Mouse (Mus musculus) liver, embryonic 11.5 days (tissue): ENCODE results near the gene Tekt3. TPM values are rescaled to one million over a fixed set of nuclear protein-coding genes. Genes with fewer than 3 reads are reported as not detected.

Experiments used
- ATAC-seq: fragments of 200-750 bp; cut with Nextera tagmentation; replicated peaks from 2 replicates; pipeline ENCODE4 v1.8.0; 2017; ENCODE audit warnings: moderate number of reproducible peaks, mild to moderate bottlenecking, moderate TSS enrichment, moderate library complexity; ENCODE audit not compliant: low FRiP score
- DNase-seq: peaks from one replicate; pipeline ENCODE4 v3.0.0-alpha.2; 2017; ENCODE audit warnings: low spot score
- H3K27ac ChIP-seq: fragments of 300-500 bp; sonication (generic); 2 replicates; pipeline ENCODE4 v1.5.1; 2014; ENCODE audit warnings: mild to moderate bottlenecking, low read depth, low read length, control low read depth
- H3K27me3 ChIP-seq: fragments of 300-500 bp; sonication (generic); replicated peaks from 2 replicates; pipeline ENCODE4 v1.6.1; 2014; ENCODE audit warnings: low read length, mixed read lengths; ENCODE audit not compliant: control insufficient read depth, insufficient read depth
- H3K36me3 ChIP-seq: fragments of 300-500 bp; sonication (generic); 2 replicates; pipeline ENCODE4 v1.6.1; 2014; ENCODE audit warnings: mild to moderate bottlenecking, low read length, moderate library complexity, mixed read lengths; ENCODE audit not compliant: control insufficient read depth, insufficient read depth
- H3K4me1 ChIP-seq: fragments of 300-500 bp; sonication (generic); replicated peaks from 2 replicates; pipeline ENCODE4 v1.6.1; 2014; ENCODE audit warnings: low read length, mixed read lengths; ENCODE audit not compliant: control insufficient read depth, insufficient read depth
- H3K4me2 ChIP-seq: fragments of 300-500 bp; sonication (generic); 2 replicates; pipeline ENCODE4 v1.6.1; 2014; ENCODE audit warnings: mild to moderate bottlenecking, control low read depth, moderate library complexity
- H3K4me3 ChIP-seq: fragments of 300-500 bp; sonication (generic); 2 replicates; pipeline ENCODE4 v1.5.1; 2014; ENCODE audit warnings: low read depth, low read length, control low read depth
- H3K9ac ChIP-seq: fragments of 300-500 bp; sonication (generic); 2 replicates; pipeline ENCODE4 v1.6.1; 2014; ENCODE audit warnings: low read depth, low read length, control low read depth
- H3K9me3 ChIP-seq: fragments of 300-500 bp; sonication (generic); 2 replicates; pipeline ENCODE4 v1.6.1; 2016; ENCODE audit warnings: low read length, inconsistent platforms, mixed read lengths; ENCODE audit not compliant: control insufficient read depth
- WGBS: fragments of 180-500 bp; shearing (Covaris S2); extraction: QIAGEN DNeasy Blood & Tissue Kit; methylation state at CpG from one replicate; pipeline ENCODE4 v1.1.7; 2014; 5-methylcytosine and 5-hydroxymethylcytosine counted together
- polyA plus RNA-seq: library from polyadenylated mRNA; unstranded; fragments of >200 nt; fragmentation: Nextera tagmentation; extraction: Ambion mirVana; gene quantifications from 2 replicates; pipeline ENCODE4 v1.2.1, GENCODE M21; 2014

Tekt3 gene
- polyA plus RNA-seq, 1 experiment from 2014 or later = not detected

DNA sequence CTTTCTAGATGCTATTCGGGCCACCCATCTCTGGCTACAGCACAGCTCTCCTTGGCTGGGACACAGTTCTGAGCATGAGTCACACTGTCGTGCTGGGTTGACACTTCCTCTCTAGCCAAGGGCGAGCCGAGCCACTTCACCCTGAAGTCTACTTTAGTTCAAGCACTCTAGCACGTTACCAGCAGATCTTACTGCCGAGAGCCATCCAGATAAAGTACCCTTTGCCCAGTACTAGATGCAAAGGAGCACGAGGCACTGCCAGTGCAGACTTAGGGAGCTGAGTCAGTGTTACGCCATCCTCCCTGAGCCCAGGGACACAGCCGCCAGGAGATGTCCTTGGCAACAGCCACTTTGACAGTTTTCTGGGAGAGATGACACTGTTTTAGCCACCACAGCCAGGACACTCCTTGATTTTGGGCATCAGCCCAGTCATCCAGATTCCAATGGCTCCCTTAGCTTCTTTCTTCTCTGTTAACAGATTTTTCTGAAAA, 34.8 kb upstream of the Tekt3 start:
- no peak for DNase-seq

DNA sequence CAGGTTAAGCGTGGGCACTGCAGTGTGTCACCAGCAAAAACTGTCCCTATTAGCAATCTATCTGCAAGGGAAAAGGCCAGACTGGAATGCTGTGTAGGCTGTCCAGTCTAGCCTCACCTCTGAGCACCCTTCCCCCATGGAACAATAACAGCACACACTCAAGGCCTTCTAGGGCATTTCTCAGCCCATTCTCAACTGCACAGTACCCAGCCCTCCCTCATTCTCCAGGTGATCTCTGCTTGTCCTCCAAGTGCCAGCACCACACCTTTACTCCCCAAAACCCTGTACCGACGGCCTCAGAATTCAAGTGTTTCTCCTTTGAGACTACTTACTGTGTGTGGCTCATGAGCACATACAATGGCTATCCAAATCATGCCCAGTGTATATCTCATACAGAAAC, 33.3 kb upstream of the Tekt3 start:
- Histone ChIP-seq H3K9me3 (no peaks in the 10 kb centered on the region), H3K9ac (no peak overlapping the region), H3K4me1 (no peaks in the 10 kb centered on the region; the same call in 1 of the 2 replicates), H3K4me2 (no peak overlapping the region), H3K36me3 (no peaks in the 10 kb centered on the region), H3K27me3 (no peaks in the 10 kb centered on the region), H3K4me3 (no peak overlapping the region), H3K27ac (no peak overlapping the region)
- no peak for ATAC-seq
- 82% methylated on average over 3 of the region's 3 CpGs for WGBS
- DNase-seq = no peak

More for the DNA sequence above, 34.8 kb upstream of the Tekt3 start:
- Histone ChIP-seq H3K9ac (no peak overlapping the region), H3K36me3 (no peaks in the 10 kb centered on the region), H3K27me3 (no peaks in the 10 kb centered on the region), H3K9me3 (no peaks in the 10 kb centered on the region), H3K4me1 (no peaks in the 10 kb centered on the region; the same call in 1 of the 2 replicates), H3K27ac (no peak overlapping the region), H3K4me3 (no peak overlapping the region), H3K4me2 (no peak overlapping the region)
- 52% methylated on average over 9 of the region's 9 CpGs for WGBS
- ATAC-seq = no peak

DNA sequence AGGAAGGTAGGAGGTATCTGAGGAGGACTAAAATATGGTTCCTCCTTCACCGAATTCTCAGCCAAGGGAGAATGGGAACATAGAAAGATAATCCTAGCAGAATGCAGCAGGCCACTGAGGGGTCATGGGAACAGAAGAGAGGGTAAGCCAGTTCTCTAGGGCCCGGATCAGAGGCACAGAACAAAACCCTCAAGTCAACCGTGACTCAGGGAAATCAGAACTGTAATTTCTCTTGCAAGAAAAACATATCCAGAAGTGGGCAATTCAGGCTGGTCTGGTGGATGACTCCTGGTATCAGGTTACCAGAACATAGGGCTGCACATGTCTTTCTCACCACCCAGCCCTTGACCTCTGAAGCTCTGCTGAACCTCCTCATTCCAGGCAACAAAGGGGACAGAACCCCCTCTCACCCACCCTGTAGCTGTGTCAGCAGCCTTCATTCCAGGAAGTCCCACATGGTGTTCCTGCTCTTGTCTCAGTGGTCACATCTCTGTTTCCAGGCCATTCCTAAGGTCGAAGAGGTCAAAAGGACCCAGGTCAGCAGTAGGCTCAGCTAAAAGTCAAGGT, 32.2 kb upstream of the Tekt3 start:
- Histone ChIP-seq H3K27me3 (no peaks in the 10 kb centered on the region), H3K27ac (no peak overlapping the region)

DNA sequence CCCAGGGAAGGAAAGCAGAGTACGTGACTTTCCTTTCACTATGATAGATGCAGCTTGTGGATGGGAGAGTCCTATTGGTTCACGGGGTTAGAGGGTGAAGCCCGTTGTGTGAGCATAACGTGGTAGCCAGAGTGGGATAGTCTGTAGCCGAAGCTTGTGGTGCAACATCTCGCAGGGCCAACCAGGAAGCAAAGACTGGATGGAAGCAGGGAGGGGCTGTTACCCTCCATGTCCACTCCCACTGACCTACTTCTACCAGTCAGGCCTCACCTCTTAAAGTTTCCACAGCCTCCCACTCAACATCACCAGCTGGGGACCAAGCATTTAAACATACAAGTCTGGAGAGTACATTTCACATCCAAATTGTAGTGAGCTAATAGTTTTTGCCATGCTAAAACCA, 31.7 kb upstream of the Tekt3 start:
- H3K27ac ChIP-seq = no peak overlapping the region
- H3K9me3 ChIP-seq = no peaks in the 10 kb centered on the region
- WGBS = 76% methylated on average over 6 of the region's 6 CpGs
- H3K27me3 ChIP-seq = no peaks in the 10 kb centered on the region
- ATAC-seq (no peak), DNase-seq (no peak)
- H3K4me3 ChIP-seq = no peak overlapping the region
- H3K36me3 ChIP-seq = no peaks in the 10 kb centered on the region
- no peaks in the 10 kb centered on the region; the same call in 1 of the 2 replicates for H3K4me1 ChIP-seq
- H3K4me2 ChIP-seq = no peak overlapping the region
- H3K9ac ChIP-seq = no peak overlapping the region

More for the DNA sequence above, 32.2 kb upstream of the Tekt3 start:
- 58% methylated on average over 4 of the region's 4 CpGs for WGBS
- no peak overlapping the region for H3K4me3 ChIP-seq
- ATAC-seq (no peak), DNase-seq (no peak)
- no peak overlapping the region for H3K4me2 ChIP-seq
- no peaks in the 10 kb centered on the region for H3K36me3 ChIP-seq
- no peak overlapping the region for H3K9ac ChIP-seq
- H3K9me3 ChIP-seq = no peaks in the 10 kb centered on the region
- no peaks in the 10 kb centered on the region; the same call in 1 of the 2 replicates for H3K4me1 ChIP-seq

DNA sequence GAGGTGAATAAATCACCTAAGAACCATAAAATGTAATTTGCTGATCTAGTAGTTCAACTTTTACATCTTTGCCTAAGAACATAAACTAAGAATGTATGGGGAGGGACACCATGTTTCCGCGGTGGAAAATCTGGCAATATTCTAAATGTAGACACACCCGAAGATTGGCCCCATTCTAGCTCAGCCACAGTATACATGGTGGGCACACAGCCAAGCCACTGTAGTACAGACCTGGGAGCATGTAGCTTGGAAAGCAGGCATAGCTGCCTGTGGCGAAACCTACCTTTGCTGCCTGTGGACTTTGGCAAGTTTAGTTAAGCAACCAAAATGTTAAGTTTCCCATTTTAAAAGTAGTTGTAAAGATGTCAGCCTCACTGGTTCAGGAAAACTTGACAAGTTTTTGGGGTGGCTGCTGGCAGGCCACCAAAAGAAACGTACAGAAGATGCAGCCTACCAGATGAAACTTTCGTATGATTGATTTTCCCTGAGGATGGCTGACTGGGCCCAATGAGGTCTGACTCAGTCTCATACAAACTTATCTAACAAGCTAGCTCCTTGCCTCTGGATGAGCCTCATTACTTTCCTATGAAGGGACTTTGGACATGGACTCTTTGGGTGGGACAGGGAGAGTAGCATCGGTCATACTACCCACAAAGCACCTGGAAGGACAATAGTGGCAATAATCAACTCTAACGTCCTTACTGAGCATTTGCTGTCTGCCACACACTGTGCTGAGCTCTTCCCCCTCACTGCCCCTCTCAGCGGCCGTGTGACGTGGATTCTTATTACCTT, 25.8 kb upstream of the Tekt3 start:
- H3K9ac ChIP-seq = no peak overlapping the region
- H3K36me3 ChIP-seq = no peaks in the 10 kb centered on the region
- WGBS = 69% methylated on average over 11 of the region's 11 CpGs
- H3K4me3 ChIP-seq = no peak overlapping the region
- H3K27me3 ChIP-seq = no peaks in the 10 kb centered on the region
- DNase-seq (no peak), ATAC-seq (no peak)
- no peaks in the 10 kb centered on the region for H3K4me1 ChIP-seq
- no peaks in the 10 kb centered on the region for H3K9me3 ChIP-seq
- no peak overlapping the region for H3K27ac ChIP-seq
- H3K4me2 ChIP-seq = no peak overlapping the region

DNA sequence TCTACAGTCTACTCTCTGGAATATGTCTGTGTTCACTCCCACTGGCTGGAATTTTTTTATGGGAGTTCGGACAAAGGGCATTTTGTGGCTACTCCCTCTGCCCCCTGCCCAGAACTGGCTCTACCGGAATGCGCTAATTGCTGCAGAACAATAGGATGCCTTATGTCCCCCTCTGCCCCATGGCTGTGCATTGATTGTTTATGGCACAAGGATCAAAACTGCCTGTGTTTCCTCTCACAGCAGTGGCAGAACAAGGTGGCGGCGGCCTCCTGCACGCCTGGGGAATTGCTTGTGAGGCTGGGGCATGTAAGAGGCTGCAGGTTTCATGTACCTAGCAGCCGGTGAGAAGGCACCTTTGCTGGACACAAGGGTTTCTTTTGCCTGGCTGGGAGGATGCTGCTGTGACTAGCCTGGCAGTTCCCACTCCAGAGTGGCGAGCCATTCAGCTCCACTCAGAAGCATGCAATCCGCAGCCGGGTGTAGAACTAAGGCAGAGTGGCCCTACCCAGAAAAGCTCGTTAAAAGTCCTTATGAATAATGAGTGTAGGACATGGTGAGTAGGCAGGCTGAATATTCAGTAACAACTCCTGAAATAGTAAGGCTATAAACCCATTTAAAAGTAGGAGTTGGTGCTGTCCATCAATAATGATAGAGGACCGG, 21.3 kb upstream of the Tekt3 start:
- H3K9ac ChIP-seq = no peak overlapping the region
- no peaks in the 10 kb centered on the region for H3K9me3 ChIP-seq
- ATAC-seq (no peak), DNase-seq (no peak)
- no peaks in the 10 kb centered on the region for H3K27me3 ChIP-seq
- no peak overlapping the region for H3K4me2 ChIP-seq
- no peaks in the 10 kb centered on the region for H3K36me3 ChIP-seq
- H3K4me3 ChIP-seq = no peak overlapping the region
- H3K27ac ChIP-seq = no peak overlapping the region
- 69% methylated on average over 12 of the region's 12 CpGs for WGBS
- H3K4me1 ChIP-seq = no peaks in the 10 kb centered on the region

DNA sequence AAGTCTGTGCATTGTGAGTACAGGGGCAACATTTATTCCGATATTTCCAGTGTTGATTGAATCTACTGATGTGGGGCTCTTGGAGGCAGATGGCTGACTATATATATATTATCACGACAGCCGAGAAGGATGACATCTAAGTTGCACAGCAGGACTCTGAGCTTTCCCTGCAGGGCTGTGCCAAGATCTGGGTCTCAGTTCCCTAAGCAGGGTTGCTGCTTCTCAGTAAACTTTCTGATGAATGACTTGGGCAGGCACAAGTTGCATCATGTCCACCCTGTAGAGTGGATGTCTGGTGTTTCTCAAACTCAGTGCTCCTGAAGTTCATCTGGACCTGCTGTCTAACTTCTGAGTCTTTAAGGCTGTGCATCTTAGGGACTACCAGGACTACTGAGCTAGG, 15.7 kb upstream of the Tekt3 start:
- Histone ChIP-seq H3K4me1 (no peaks in the 10 kb centered on the region), H3K27me3 (no peaks in the 10 kb centered on the region), H3K4me3 (no peak overlapping the region), H3K36me3 (no peaks in the 10 kb centered on the region), H3K9ac (no peak overlapping the region), H3K27ac (no peak overlapping the region), H3K9me3 (no peaks in the 10 kb centered on the region), H3K4me2 (no peak overlapping the region)
- no peak for ATAC-seq
- WGBS = 66% methylated on average over 3 of the region's 3 CpGs
- no peak for DNase-seq

DNA sequence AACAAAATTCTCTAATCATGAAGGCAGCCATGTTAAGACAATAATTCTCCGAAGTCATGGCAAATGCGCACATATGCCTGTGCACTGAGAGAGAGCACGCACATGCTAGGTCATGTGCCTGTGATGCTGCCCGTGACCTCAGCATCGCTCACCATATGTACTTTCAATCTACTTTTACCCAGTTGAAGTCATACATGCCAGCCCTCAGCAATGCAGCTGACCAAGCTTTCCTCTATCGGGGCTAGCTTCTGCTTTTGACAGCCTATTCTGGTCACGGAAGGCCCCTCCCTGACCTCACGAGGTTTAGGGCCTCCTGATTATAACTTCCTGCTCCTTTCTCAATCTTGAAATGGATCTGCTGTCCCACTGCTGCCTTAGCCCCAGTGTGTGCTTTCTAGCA, 15.1 kb upstream of the Tekt3 start:
- Histone ChIP-seq H3K4me2 (no peak overlapping the region), H3K4me3 (no peak overlapping the region), H3K27ac (no peak overlapping the region), H3K9me3 (no peaks in the 10 kb centered on the region), H3K9ac (no peak overlapping the region), H3K36me3 (no peaks in the 10 kb centered on the region), H3K4me1 (no peaks in the 10 kb centered on the region), H3K27me3 (no peaks in the 10 kb centered on the region)
- DNase-seq = no peak
- ATAC-seq = no peak
- WGBS = 58% methylated on average over 8 of the region's 8 CpGs
